Mouse (Mus musculus) limb, embryonic 13.5 days (tissue): ENCODE results near the gene Ndufs8. TPM values are rescaled to one million over a fixed set of nuclear protein-coding genes. Genes with fewer than 3 reads are reported as not detected.
"Not testable (repeated sequence)": the region's sequence is repeated elsewhere in the genome, so short reads cannot be mapped to it uniquely, and the experiment has no call there.

Experiments
- ATAC-seq: fragments of 200-750 bp; cut with Nextera tagmentation; 2 replicates; pipeline ENCODE4 v1.8.0; 2017; ENCODE audit warnings: low read depth, moderate number of reproducible peaks, moderate TSS enrichment; ENCODE audit not compliant: low FRiP score
- H3K27ac ChIP-seq: fragments of 300-500 bp; sonication (generic); 2 replicates; pipeline ENCODE4 v1.5.1; 2015; ENCODE audit warnings: inconsistent platforms, mild to moderate bottlenecking, moderate library complexity
- H3K27me3 ChIP-seq: fragments of 300-500 bp; sonication (generic); 2 replicates; pipeline ENCODE4 v1.6.1; 2015; ENCODE audit warnings: mild to moderate bottlenecking, inconsistent platforms
- H3K36me3 ChIP-seq: fragments of 300-500 bp; sonication (generic); 2 replicates; pipeline ENCODE4 v1.6.1; 2015; ENCODE audit warnings: inconsistent platforms, mild to moderate bottlenecking, moderate library complexity
- H3K4me1 ChIP-seq: fragments of 300-500 bp; sonication (generic); 2 replicates; pipeline ENCODE4 v1.6.1; 2015; ENCODE audit warnings: inconsistent platforms
- H3K4me2 ChIP-seq: fragments of 300-500 bp; sonication (generic); replicated peaks from 2 replicates; pipeline ENCODE4 v1.6.1; 2015; ENCODE audit warnings: inconsistent platforms, mild to moderate bottlenecking, moderate library complexity
- H3K4me3 ChIP-seq: fragments of 300-500 bp; sonication (generic); 2 replicates; pipeline ENCODE4 v1.5.1; 2015; ENCODE audit warnings: moderate library complexity, mild to moderate bottlenecking, inconsistent platforms
- H3K9ac ChIP-seq: fragments of 300-500 bp; sonication (generic); 2 replicates; pipeline ENCODE4 v1.6.1; 2015; ENCODE audit warnings: mild to moderate bottlenecking, inconsistent platforms
- H3K9me3 ChIP-seq: fragments of 300-500 bp; sonication (generic); 2 replicates; pipeline ENCODE4 v1.6.1; 2016; ENCODE audit warnings: inconsistent platforms
- WGBS: fragments of 180-500 bp; shearing (Covaris S2); methylation state at CpG from one replicate; pipeline ENCODE4 v1.1.7; 2015; 5-methylcytosine and 5-hydroxymethylcytosine counted together
- polyA plus RNA-seq: library from polyadenylated mRNA; unstranded; fragments of >200 nt; fragmentation: Nextera tagmentation; extraction: Ambion mirVana; gene quantifications from 2 replicates; pipeline ENCODE4 v1.2.1, GENCODE M21; 2015

Ndufs8 gene
- 259 and 267 TPM in 2 replicates for polyA plus RNA-seq

DNA sequence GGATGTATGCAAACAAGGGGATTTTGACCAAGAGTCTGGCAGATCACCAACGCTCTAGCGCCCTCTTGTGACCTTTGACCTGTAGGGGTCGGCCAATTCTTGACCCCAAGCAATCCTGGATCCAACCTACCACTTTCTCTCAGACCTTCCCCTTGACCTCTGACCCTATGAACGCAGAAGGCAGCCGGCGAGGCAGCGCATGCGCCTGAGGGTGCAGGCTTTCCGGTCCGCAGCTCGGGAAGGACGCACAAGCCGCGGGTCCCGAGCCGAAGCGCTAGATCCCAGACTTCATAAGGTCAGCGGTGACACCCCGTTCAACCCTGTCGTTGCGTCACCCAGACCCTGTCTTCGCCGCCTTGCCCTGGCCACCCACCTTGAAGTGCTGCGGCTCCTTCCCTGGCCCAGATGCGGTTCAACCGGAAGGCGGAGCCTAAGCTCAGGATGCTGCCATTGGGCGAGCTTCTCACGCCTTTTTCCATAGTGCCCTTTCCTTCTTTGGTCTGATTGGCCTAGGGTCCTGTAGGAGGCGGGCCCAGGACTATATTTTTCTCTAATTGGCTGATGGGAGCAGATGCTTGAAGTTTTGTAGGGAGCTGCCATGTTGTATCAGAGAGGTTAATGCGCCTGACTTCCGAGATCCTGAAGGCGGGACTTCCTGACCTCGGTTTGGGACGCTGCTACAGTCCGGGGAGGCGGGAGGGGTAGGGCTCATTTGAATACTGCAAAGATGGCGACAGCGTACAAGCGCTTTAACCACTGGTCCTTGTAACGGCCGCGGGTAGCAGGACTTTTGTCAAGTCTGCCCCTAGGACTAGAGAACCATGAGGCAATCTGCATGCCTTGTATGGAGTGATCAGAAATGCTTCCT lies at the start of gene Ndufs8:
Gene Ndufs8 (minus strand): TSS at position 438 of the 868 bp plus-strand sequence.
- H3K9ac ChIP-seq: peak within 1 kb of the TSS; percentile 72
- H3K27me3 ChIP-seq: no peaks in the 10 kb centered on the region
- H3K36me3 ChIP-seq: peaks cover 34% of the 10 kb centered on the region
- peak within 1 kb of the TSS; percentile 68 for H3K4me3 ChIP-seq
- no peaks in the 10 kb centered on the region for H3K9me3 ChIP-seq
- peak; percentile 99 for ATAC-seq
- under 1% methylated on average over 43 of the region's 43 CpGs for WGBS
- peak within 1 kb of the TSS; percentile 81 for H3K4me2 ChIP-seq
- peaks cover 23% of the 10 kb centered on the region for H3K4me1 ChIP-seq
- peak within 1 kb of the TSS; percentile 73 for H3K27ac ChIP-seq

DNA sequence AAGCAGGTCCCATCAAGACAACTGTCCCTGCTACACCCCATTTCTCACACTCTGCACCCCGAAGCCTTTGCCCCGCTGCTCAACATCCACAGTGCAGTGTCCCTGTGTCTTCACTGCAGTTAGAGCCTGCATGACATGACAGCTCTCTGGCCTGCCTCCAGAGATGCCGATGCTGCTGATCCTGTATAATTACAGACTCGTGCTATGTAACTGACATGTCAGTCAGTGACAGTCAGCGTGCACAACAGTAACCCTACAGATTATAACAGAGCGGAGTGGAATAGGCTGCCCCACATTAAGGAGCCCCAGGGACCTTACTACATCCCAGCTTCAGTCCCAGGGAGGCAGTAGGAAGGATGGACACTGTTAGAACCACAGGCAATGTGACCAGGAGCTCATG lies 49.2 kb upstream of the Ndufs8 start:
- H3K27ac ChIP-seq, H3K36me3 ChIP-seq, H3K27me3 ChIP-seq, H3K9me3 ChIP-seq, ATAC-seq, H3K9ac ChIP-seq, H3K4me2 ChIP-seq, H3K4me3 ChIP-seq, H3K4me1 ChIP-seq: not testable (repeated sequence)
- 85% methylated on average over 6 of the region's 6 CpGs for WGBS

DNA sequence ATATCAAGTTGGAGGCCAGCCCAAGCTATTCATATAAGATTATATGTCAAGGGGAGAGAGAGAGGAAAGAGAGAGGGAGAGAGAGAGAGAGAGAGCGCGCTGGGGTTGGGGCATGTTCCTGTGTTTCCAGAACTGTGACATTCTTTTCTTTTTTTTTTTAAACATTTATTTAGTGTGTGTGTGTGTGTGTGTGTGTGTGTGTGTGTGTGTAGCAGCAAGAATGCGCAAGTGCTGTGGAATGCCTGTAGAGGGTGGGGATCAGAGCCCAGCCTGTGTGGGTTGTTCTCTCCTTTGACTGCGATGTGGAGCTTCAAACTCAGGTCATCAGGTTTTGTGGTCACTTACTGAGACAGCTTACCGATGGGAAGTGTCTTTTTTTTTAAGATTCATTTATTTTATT lies 47.6 kb upstream of the Ndufs8 start:
- 87% methylated on average over 5 of the region's 5 CpGs for WGBS
- Histone ChIP-seq H3K4me2 (no peak overlapping the region), H3K27me3 (no peaks in the 10 kb centered on the region), H3K9ac (no peak overlapping the region), H3K36me3 (no peaks in the 10 kb centered on the region), H3K4me1 (no peaks in the 10 kb centered on the region), H3K27ac (no peak overlapping the region), H3K9me3 (no peaks in the 10 kb centered on the region), H3K4me3 (no peak overlapping the region)
- ATAC-seq: no peak

DNA sequence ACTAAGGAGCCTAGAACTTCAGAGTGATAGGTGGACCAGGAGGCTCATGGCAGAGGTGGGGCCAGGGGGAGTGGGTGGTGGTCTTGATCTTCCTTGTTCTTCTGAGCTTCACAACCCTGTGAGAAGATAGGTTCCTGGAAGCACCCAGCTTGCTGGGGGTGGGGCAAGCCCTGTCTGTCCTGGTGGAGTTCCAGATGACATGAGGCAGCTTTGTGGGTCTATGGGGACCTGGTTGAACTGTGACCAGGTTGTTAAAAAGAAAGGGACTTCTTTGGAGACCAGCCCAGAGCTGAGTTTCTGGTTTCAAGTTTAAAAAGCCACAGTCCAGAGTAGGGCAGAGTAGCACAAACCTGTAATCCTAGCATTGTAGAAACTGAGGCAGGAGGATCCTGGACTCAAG lies 46.5 kb upstream of the Ndufs8 start:
- Histone ChIP-seq H3K4me2 (no peak overlapping the region), H3K36me3 (no peaks in the 10 kb centered on the region), H3K4me3 (no peak overlapping the region), H3K27me3 (no peaks in the 10 kb centered on the region), H3K9ac (no peak overlapping the region), H3K4me1 (no peaks in the 10 kb centered on the region), H3K27ac (no peak overlapping the region), H3K9me3 (no peaks in the 10 kb centered on the region)
- ATAC-seq: no peak

DNA sequence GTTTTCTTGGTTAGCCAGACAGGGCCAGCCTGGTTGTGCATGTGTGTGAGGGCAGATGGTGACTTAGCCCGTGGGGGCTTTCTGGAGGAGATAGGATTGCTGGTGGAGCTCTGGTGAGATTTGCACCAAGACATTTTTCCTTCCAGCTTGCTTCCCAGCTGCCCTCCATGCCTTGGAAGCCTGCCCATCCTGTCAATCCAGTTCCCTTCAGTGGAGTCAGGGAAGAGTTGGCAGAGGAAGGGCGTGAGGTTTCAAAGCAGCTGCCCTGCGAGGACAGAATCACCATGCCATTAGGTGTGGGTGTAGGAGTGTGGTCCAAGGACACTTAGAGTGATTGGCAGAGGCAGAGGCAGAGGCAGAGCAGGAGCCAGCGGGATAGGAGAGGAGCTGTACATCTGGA lies 45.9 kb upstream of the Ndufs8 start, which contains the start of gene Aldh3b3:
Gene Aldh3b3 (plus strand): TSS at position 176 of the 400 bp plus-strand sequence.
- Histone ChIP-seq H3K4me3 (no peak within 1 kb of the TSS), H3K4me2 (no peak within 1 kb of the TSS), H3K9ac (no peak within 1 kb of the TSS), H3K27me3 (no peaks in the 10 kb centered on the region), H3K9me3 (no peaks in the 10 kb centered on the region), H3K36me3 (no peaks in the 10 kb centered on the region), H3K27ac (no peak within 1 kb of the TSS), H3K4me1 (no peaks in the 10 kb centered on the region)
- 76% methylated on average over 4 of the region's 4 CpGs for WGBS
- ATAC-seq: no peak

DNA sequence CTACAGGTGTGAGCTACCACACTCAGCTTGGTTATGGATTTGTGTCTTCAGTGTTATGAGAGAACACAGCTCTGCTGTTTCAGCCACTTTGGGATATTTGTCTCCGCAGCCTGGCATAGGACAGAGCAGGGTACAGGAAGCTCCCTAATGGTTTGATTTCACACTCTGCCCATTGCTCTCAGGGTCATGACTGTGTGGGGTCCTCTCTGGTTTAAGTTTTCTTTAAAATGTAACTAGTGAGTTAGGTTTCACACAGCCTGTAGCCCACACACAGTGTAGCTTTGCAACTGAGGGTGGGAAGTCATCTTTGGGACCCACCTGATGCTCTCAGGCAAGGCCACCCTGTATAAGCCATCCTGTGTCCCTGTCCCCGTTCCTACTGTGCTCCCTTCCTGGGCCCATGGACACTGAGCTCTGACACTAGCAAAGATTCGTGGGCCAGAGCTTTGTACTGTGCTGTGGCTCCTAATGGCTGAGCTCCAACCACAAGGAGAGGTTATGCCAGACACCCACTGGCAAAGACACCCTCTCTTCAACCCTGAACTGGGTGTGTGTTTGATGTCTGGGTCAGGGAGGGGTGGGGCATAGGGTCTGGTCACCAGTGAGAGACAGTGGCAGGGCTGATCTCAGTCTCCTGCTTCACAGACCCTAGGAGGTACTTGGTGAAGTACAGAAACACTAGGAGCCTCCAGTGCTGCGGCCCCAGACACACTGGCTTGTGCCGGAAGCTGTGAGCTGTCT lies 44.9 kb upstream of the Ndufs8 start:
- H3K9me3 ChIP-seq, H3K27me3 ChIP-seq, H3K4me2 ChIP-seq, H3K4me3 ChIP-seq, H3K27ac ChIP-seq, H3K4me1 ChIP-seq, H3K36me3 ChIP-seq, H3K9ac ChIP-seq, ATAC-seq: not testable (repeated sequence)
- WGBS: 72% methylated on average over 5 of the region's 5 CpGs

DNA sequence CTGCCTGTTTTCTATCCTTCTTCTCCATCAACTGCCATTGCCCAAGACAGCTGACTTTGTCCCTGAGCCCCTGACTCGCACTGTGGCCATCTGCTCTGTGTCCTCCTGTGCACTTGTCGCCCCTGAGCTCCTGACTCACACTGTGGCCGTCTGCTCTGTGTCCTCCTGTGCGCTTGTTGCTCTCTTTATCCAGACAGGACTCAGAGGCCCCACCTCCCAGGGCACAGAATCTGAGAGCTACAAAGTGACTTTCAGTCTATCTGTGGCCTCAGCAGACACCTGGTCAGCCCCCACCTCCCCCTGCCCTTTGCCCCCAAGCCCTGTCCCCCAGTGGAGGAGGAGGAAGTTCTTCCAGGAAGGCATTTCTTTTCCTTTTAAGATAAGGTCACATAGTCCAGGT lies 43.2 kb upstream of the Ndufs8 start:
- no peaks in the 10 kb centered on the region for H3K4me1 ChIP-seq
- 49% methylated on average over 4 of the region's 4 CpGs for WGBS
- H3K9me3 ChIP-seq: no peaks in the 10 kb centered on the region
- H3K27me3 ChIP-seq: no peaks in the 10 kb centered on the region
- H3K9ac ChIP-seq: no peak overlapping the region
- no peak overlapping the region for H3K4me3 ChIP-seq
- no peak overlapping the region for H3K27ac ChIP-seq
- H3K4me2 ChIP-seq: no peak overlapping the region
- no peak for ATAC-seq
- no peaks in the 10 kb centered on the region for H3K36me3 ChIP-seq

DNA sequence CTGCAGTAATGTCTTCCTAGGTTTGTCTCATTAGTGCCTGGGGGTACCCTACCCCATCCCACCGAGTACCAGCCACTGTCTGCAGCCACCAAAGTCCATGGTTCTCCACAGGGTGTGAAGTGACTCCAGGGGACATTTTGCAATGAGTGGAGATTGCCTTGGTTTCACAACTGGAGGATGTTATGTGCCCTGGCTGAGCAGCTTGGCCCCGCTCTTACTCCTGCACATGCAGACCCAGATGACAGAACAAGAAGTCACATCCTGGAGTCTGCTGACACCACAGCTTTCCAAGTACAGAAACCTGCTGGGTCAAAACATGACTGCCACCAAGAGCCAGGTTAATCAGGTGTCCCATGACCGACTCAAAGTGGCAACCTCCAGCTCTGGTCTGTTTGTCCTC lies 42.5 kb upstream of the Ndufs8 start:
- Histone ChIP-seq H3K27ac (no peak overlapping the region), H3K27me3 (no peaks in the 10 kb centered on the region), H3K9me3 (no peaks in the 10 kb centered on the region), H3K4me3 (no peak overlapping the region), H3K4me2 (no peak overlapping the region), H3K36me3 (no peaks in the 10 kb centered on the region), H3K4me1 (no peaks in the 10 kb centered on the region), H3K9ac (no peak overlapping the region)
- 71% methylated on average over 3 of the region's 3 CpGs for WGBS
- no peak for ATAC-seq

DNA sequence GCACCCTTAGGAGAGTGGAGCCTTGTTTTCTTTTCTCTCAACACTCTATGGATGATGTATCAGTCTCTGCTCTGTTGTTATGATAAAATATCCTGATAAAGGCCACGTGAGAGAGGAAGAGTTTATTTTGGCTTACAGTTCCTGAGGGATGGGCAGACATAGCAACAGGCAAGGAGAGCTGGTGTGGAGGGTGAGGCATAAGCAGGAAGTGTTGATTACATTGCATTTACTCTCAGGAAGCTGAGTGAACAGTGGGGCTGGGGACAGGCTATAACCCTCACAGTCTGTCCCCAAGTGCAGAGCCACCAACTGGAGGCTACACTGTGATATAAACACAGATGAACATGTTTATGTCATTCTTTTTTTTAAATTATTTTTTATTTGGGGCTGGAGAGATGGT lies 39.5 kb upstream of the Ndufs8 start:
- no peak overlapping the region for H3K9ac ChIP-seq
- no peaks in the 10 kb centered on the region for H3K9me3 ChIP-seq
- H3K4me1 ChIP-seq: no peaks in the 10 kb centered on the region
- H3K27me3 ChIP-seq: no peaks in the 10 kb centered on the region
- WGBS: 65% methylated on average over 1 of the region's 1 CpGs
- H3K27ac ChIP-seq: no peak overlapping the region
- no peak for ATAC-seq
- no peak overlapping the region for H3K4me3 ChIP-seq
- H3K36me3 ChIP-seq: no peaks in the 10 kb centered on the region
- H3K4me2 ChIP-seq: no peak overlapping the region

DNA sequence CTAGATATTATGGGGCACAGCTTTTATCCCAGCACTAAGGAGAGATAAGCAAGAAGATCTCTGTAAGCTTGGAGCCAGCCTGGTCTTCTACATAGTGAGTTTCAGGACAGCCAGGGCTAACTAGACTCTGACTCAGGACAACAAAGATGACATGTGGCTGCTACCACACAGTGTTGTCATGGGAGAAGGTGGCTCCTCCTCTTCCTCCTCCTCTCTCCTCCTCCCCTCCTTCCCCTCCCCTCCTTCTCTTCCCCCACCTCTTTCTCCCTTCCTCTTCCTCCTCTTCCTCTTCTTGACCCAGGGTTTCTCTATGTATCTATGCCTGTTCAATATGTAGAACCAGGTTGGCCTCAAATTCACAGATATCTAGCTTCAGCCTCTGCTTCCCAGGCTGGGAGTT lies 38.9 kb upstream of the Ndufs8 start:
- no peak overlapping the region for H3K4me2 ChIP-seq
- no peaks in the 10 kb centered on the region for H3K4me1 ChIP-seq
- no peak for ATAC-seq

DNA sequence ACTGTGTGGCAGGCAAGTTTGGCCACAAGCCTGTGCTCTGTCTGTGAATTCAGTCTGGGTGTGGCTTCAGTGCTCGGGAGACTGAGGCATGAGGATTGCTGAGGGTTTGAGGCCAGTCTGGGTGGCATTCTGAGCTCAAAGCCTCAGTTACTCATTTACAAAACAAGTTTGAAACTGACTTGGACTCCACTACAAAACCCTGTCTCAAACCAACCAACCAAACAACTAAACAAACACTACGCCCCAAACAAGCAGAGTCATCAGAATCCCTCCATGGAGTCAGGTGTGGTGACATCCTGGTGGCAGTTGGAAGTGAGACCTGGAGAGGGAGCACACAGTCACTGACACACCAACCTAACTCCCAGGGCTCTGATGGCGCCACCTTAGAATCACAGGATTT lies 37.8 kb upstream of the Ndufs8 start:
- Histone ChIP-seq H3K4me2 (no peak overlapping the region), H3K36me3 (no peaks in the 10 kb centered on the region), H3K9ac (no peak overlapping the region), H3K4me3 (no peak overlapping the region), H3K9me3 (no peaks in the 10 kb centered on the region), H3K4me1 (no peaks in the 10 kb centered on the region), H3K27ac (no peak overlapping the region), H3K27me3 (no peaks in the 10 kb centered on the region)
- 76% methylated on average over 3 of the region's 3 CpGs for WGBS
- no peak for ATAC-seq

More for the DNA sequence above, 38.9 kb upstream of the Ndufs8 start:
- no peaks in the 10 kb centered on the region for H3K36me3 ChIP-seq
- H3K4me3 ChIP-seq: no peak overlapping the region
- no peak overlapping the region for H3K9ac ChIP-seq
- H3K27ac ChIP-seq: no peak overlapping the region
- no peaks in the 10 kb centered on the region for H3K27me3 ChIP-seq
- H3K9me3 ChIP-seq: no peaks in the 10 kb centered on the region

DNA sequence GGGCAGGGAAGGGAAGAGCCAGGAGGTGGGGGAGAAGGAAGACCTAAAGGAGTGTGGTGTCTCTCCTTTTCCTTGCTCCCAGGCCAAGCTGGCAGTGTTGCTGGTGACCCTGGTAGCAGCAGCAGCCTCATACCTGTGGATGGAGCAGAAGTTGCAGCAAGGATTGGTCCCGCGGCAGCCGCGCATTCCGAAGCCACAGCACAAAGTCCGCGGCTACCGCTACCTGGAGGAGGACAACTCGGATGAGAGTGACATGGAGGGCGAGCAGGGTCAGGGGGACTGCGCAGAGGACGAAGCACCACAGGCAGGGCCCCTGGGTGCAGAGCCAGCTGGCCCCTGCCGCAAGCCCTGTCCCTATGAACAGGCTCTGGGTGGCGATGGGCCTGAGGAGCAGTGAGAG lies 36.0 kb upstream of the Ndufs8 start:
- WGBS: 68% methylated on average over 14 of the region's 14 CpGs
- H3K9ac ChIP-seq: no peak overlapping the region
- no peaks in the 10 kb centered on the region for H3K9me3 ChIP-seq
- H3K4me1 ChIP-seq: no peaks in the 10 kb centered on the region
- no peaks in the 10 kb centered on the region for H3K36me3 ChIP-seq
- no peak for ATAC-seq
- H3K4me2 ChIP-seq: no peak overlapping the region
- no peak overlapping the region for H3K27ac ChIP-seq
- peaks cover 6% of the 10 kb centered on the region; the same call in 1 of the 2 replicates for H3K27me3 ChIP-seq
- H3K4me3 ChIP-seq: no peak overlapping the region
